Mouse (Mus musculus) CH12.LX (cell line): ENCODE measurements around the gene Uts2r.

Experiments used
- CTCF ChIP-seq, 2 experiments: IDR thresholded peaks in 1 of 2; conservative IDR thresholded peaks in 1 of 2; 2 replicates each; pipeline ENCODE4 v1.5.1; 2011 to 2012; ENCODE audit warnings: low read depth in 2 of 2, low read length in 2 of 2, improper control_type of control experiment in 1 of 2, inconsistent platforms in 1 of 2, mild to moderate bottlenecking in 1 of 2, moderate library complexity in 1 of 2
- EP300 ChIP-seq: IDR thresholded peaks from 2 replicates; pipeline ENCODE4 v1.6.1; 2011; ENCODE audit warnings: low read length, improper control_type of control experiment
- GABPA ChIP-seq: IDR thresholded peaks from 2 replicates; pipeline ENCODE4 v1.6.1; 2012; ENCODE audit warnings: low read depth, low read length, improper control_type of control experiment, inconsistent platforms; ENCODE audit not compliant: insufficient replicate concordance
- POLR2A ChIP-seq: IDR thresholded peaks from 2 replicates; pipeline ENCODE4 v1.6.1; 2011; ENCODE audit warnings: low read depth, mild to moderate bottlenecking, improper control_type of control experiment, low read length
- TCF12 ChIP-seq: IDR thresholded peaks from 2 replicates; pipeline ENCODE4 v1.6.1; 2014; ENCODE audit warnings: low read depth, mild to moderate bottlenecking, inconsistent platforms, low read length, improper control_type of control experiment

GRCm38 (mm10) chr11:121154203-121154602 is 5.9 kb upstream of the Uts2r start:
- TF ChIP-seq GABPA (no peak), CTCF (conservative IDR thresholded peaks at IDR 0.05 in 1 of 2, IDR thresholded peaks at IDR 0.05 in 1 of 2; ENCODE audit: low read depth in 2 of 2, low read length in 2 of 2) (no peak), EP300 (no peak), POLR2A (no peak), TCF12 (no peak)
